Mouse (Mus musculus): ENCODE results near the gene Slc7a11.

GRCm38 (mm10) chr3:49854277-49854676, 589.1 kb downstream of the Slc7a11 start:
- TF ChIP-seq EP300 (optimal IDR thresholded peaks at IDR 0.05) (no peak), CTCF (IDR thresholded peaks at IDR 0.05; ENCODE audit: low read depth) (no peak)
